Mouse (Mus musculus): ENCODE results near the gene Foxd4.

- no peak for TF ChIP-seq CTCF (conservative IDR thresholded peaks at IDR 0.05; ENCODE audit: insufficient read depth, insufficient read length, low read depth, low read length)
- no peak for TF ChIP-seq POLR2A (IDR thresholded peaks at IDR 0.05; ENCODE audit: low read depth, low read length)
Observed at GRCm38 (mm10) chr19:24920866-24921265, 19.9 kb upstream of the Foxd4 start.

Measured in kidney, adult 2 months (tissue).